Mouse (Mus musculus): Measurements from ENCODE around the gene Ehd1.
"Not testable (repeated sequence)": the region's sequence is repeated elsewhere in the genome, so short reads cannot be mapped to it uniquely, and the experiment has no call there.

The Ehd1 gene

GRCm38 (mm10) chr19:6279481-6280144 lies 3.1 kb downstream of the Ehd1 start:
- no peak for DNase-seq (ENCODE audit: low read depth)

- DNase-seq (ENCODE audit: low read depth), result no peak
Measured at GRCm38 (mm10) chr19:6280554-6280953, 4.0 kb downstream of the Ehd1 start.

- no peak for DNase-seq (ENCODE audit: low read depth)
Measured at GRCm38 (mm10) chr19:6281122-6282020, 4.8 kb downstream of the Ehd1 start.

- DNase-seq (ENCODE audit: low read depth), result no peak
Measured at GRCm38 (mm10) chr19:6283001-6283400, 6.5 kb downstream of the Ehd1 start.

GRCm38 (mm10) chr19:6284502-6284901 lies 8.0 kb downstream of the Ehd1 start:
- no peak for DNase-seq (ENCODE audit: low read depth)

GRCm38 (mm10) chr19:6285226-6285625 lies 8.7 kb downstream of the Ehd1 start:
- no peak for DNase-seq (ENCODE audit: low read depth)

- DNase-seq (ENCODE audit: low read depth), result no peak
Measured at GRCm38 (mm10) chr19:6285632-6286433, 9.3 kb downstream of the Ehd1 start.

GRCm38 (mm10) chr19:6286434-6287401 lies 10.2 kb downstream of the Ehd1 start:
- DNase-seq (ENCODE audit: low read depth), result no peak

- DNase-seq (ENCODE audit: low read depth), result no peak
Measured at GRCm38 (mm10) chr19:6288236-6288894, 11.8 kb downstream of the Ehd1 start.

- no peak for DNase-seq (ENCODE audit: low read depth)
Measured at GRCm38 (mm10) chr19:6289696-6290238, 13.2 kb downstream of the Ehd1 start.

- not testable (repeated sequence) for DNase-seq (ENCODE audit: low read depth)
Measured at GRCm38 (mm10) chr19:6290720-6291116, 14.2 kb downstream of the Ehd1 start.

GRCm38 (mm10) chr19:6291117-6291781 lies 14.7 kb downstream of the Ehd1 start:
- no peak for DNase-seq (ENCODE audit: low read depth)

GRCm38 (mm10) chr19:6292262-6292661 lies 15.7 kb downstream of the Ehd1 start:
- no peak for DNase-seq (ENCODE audit: low read depth)

- no peak for DNase-seq (ENCODE audit: low read depth)
Measured at GRCm38 (mm10) chr19:6294301-6294700, 17.8 kb downstream of the Ehd1 start.

- DNase-seq (ENCODE audit: low read depth), result no peak
Measured at GRCm38 (mm10) chr19:6296551-6297210, 20.2 kb downstream of the Ehd1 start.

GRCm38 (mm10) chr19:6297641-6298040 lies 21.1 kb downstream of the Ehd1 start:
- no peak for DNase-seq (ENCODE audit: low read depth)

GRCm38 (mm10) chr19:6299003-6299402 lies 22.5 kb downstream of the Ehd1 start:
- no peak for DNase-seq (ENCODE audit: low read depth)

- DNase-seq (ENCODE audit: low read depth), result no peak
Measured at GRCm38 (mm10) chr19:6299450-6300267, 23.1 kb downstream of the Ehd1 start.

Measured in fibroblast of lung, adult 2 months (primary cell).